Mouse (Mus musculus): Measurements from ENCODE around the gene Fuk. TPM values are rescaled to one million over a fixed set of nuclear protein-coding genes. Genes with fewer than 3 reads are reported as not detected.

Gene Fuk
- polyA plus RNA-seq, 1 experiment from 2014 or later, result 17.8 TPM

- DNase-seq (ENCODE audit: low spot score), result no peak
- peaks cover 59% of the 10 kb centered on the region for H3K36me3 ChIP-seq
- no peaks in the 10 kb centered on the region for H3K27me3 ChIP-seq (ENCODE audit: low read depth, poor library complexity, severe bottlenecking)
- peak overlapping the region; percentile 97 for H3K27ac ChIP-seq
- 2% methylated on average over 13 of the region's 13 CpGs for WGBS
- peak overlapping the region; percentile 76 for H3K4me3 ChIP-seq
- no peaks in the 10 kb centered on the region for H3K9me3 ChIP-seq (replicated peaks)
- peaks cover 22% of the 10 kb centered on the region for H3K4me1 ChIP-seq
Observed at GRCm38 (mm10) chr8:110847171-110847549, 55.1 kb downstream of the Fuk start.

GRCm38 (mm10) chr8:110846405-110847170, 55.7 kb downstream of the Fuk start, which contains the start of the genes Cog4 and Sf3b3:
Cog4 (plus strand) TSS chr8:110846600.
Sf3b3 (minus strand) TSS chr8:110846787.
- peak within 1 kb of the TSS; percentile 76 for H3K4me3 ChIP-seq
- peak; percentile 89 for DNase-seq (ENCODE audit: low spot score)
- peaks cover 22% of the 10 kb centered on the region for H3K4me1 ChIP-seq
- H3K27me3 ChIP-seq (ENCODE audit: low read depth, poor library complexity, severe bottlenecking), result no peaks in the 10 kb centered on the region
- H3K9me3 ChIP-seq (replicated peaks), result no peaks in the 10 kb centered on the region
- under 1% methylated on average over 53 of the region's 53 CpGs for WGBS
- peaks cover 59% of the 10 kb centered on the region for H3K36me3 ChIP-seq
- H3K27ac ChIP-seq, result peak within 1 kb of the TSS; percentile 97

GRCm38 (mm10) chr8:110845821-110846404, 56.4 kb downstream of the Fuk start:
- Histone ChIP-seq H3K4me1 (peaks cover 22% of the 10 kb centered on the region), H3K4me3 (peak overlapping the region; percentile 76), H3K9me3 (replicated peaks) (no peaks in the 10 kb centered on the region), H3K27ac (peak overlapping the region; percentile 97), H3K36me3 (peaks cover 59% of the 10 kb centered on the region), H3K27me3 (ENCODE audit: low read depth, poor library complexity, severe bottlenecking) (no peaks in the 10 kb centered on the region)
- DNase-seq (ENCODE audit: low spot score), result no peak
- 11% methylated on average over 17 of the region's 17 CpGs for WGBS

- Histone ChIP-seq H3K4me3 (peak overlapping the region; percentile 76), H3K36me3 (peaks cover 59% of the 10 kb centered on the region), H3K27me3 (ENCODE audit: low read depth, poor library complexity, severe bottlenecking) (no peaks in the 10 kb centered on the region), H3K27ac (no peak overlapping the region), H3K9me3 (replicated peaks) (no peaks in the 10 kb centered on the region), H3K4me1 (peaks cover 22% of the 10 kb centered on the region)
- no peak for DNase-seq (ENCODE audit: low spot score)
- 88% methylated on average over 3 of the region's 3 CpGs for whole genome bisulfite sequencing
Observed at GRCm38 (mm10) chr8:110844941-110845340, 57.3 kb downstream of the Fuk start.

GRCm38 (mm10) chr8:110843207-110843606, 59.1 kb downstream of the Fuk start:
- H3K36me3 ChIP-seq, result peaks cover 69% of the 10 kb centered on the region
- WGBS, result 92% methylated on average over 5 of the region's 5 CpGs

GRCm38 (mm10) chr8:110842012-110842574, 60.2 kb downstream of the Fuk start:
- Histone ChIP-seq H3K4me1 (peaks cover 10% of the 10 kb centered on the region), H3K36me3 (peaks cover 80% of the 10 kb centered on the region), H3K27ac (no peak overlapping the region), H3K27me3 (ENCODE audit: low read depth, poor library complexity, severe bottlenecking) (no peaks in the 10 kb centered on the region), H3K9me3 (replicated peaks) (no peaks in the 10 kb centered on the region), H3K4me3 (no peak overlapping the region)
- 97% methylated on average over 3 of the region's 3 CpGs for WGBS
- no peak for DNase-seq (ENCODE audit: low spot score)

More at GRCm38 (mm10) chr8:110843207-110843606, 59.1 kb downstream of the Fuk start:
- H3K9me3 ChIP-seq (replicated peaks), result no peaks in the 10 kb centered on the region
- DNase-seq (ENCODE audit: low spot score), result no peak
- H3K27ac ChIP-seq, result no peak overlapping the region
- no peaks in the 10 kb centered on the region for H3K27me3 ChIP-seq (ENCODE audit: low read depth, poor library complexity, severe bottlenecking)
- H3K4me3 ChIP-seq, result no peak overlapping the region
- H3K4me1 ChIP-seq, result peaks cover 19% of the 10 kb centered on the region

Other genes starting within 250 kb of the Fuk start
- 7.8 and 8.8 TPM in 2 replicates for gene Mtss1l, start 181.0 kb downstream of the Fuk start, polyA plus RNA-seq (2016; fragmentation: Nextera tagmentation; extraction: Ambion mirVana)
- gene Il34, start 96.6 kb downstream of the Fuk start, polyA plus RNA-seq (2016; fragmentation: Nextera tagmentation; extraction: Ambion mirVana), result 0.15 TPM in 1 of 2 replicates, not detected in the other
- gene Cog4, start 55.9 kb downstream of the Fuk start, polyA plus RNA-seq (2016; fragmentation: Nextera tagmentation; extraction: Ambion mirVana), result 75.8 and 87.0 TPM in 2 replicates
- 232 and 238 TPM in 2 replicates for gene Sf3b3, start 55.7 kb downstream of the Fuk start, polyA plus RNA-seq (2016; fragmentation: Nextera tagmentation; extraction: Ambion mirVana)
- 42.2 and 42.7 TPM in 2 replicates for gene St3gal2, start 17.4 kb upstream of the Fuk start, polyA plus RNA-seq (2016; fragmentation: Nextera tagmentation; extraction: Ambion mirVana)
- 24.0 and 24.6 TPM in 2 replicates for gene Ddx19a, start 95.3 kb upstream of the Fuk start, polyA plus RNA-seq (2016; fragmentation: Nextera tagmentation; extraction: Ambion mirVana)
- 6.5 and 9.0 TPM in 2 replicates for gene Ddx19b, start 129.3 kb upstream of the Fuk start, polyA plus RNA-seq (2016; fragmentation: Nextera tagmentation; extraction: Ambion mirVana)
- gene Aars, start 130.7 kb upstream of the Fuk start, polyA plus RNA-seq (2016; fragmentation: Nextera tagmentation; extraction: Ambion mirVana), result 79.0 and 81.8 TPM in 2 replicates
- gene Exosc6, start 153.9 kb upstream of the Fuk start, polyA plus RNA-seq (2016; fragmentation: Nextera tagmentation; extraction: Ambion mirVana), result 21.5 and 36.6 TPM in 2 replicates
- gene Clec18a, start 189.9 kb upstream of the Fuk start, polyA plus RNA-seq (2016; fragmentation: Nextera tagmentation; extraction: Ambion mirVana), result not detected in 2 replicates
- 10.2 and 13.3 TPM in 2 replicates for gene Pdpr, start 192.1 kb upstream of the Fuk start, polyA plus RNA-seq (2016; fragmentation: Nextera tagmentation; extraction: Ambion mirVana)

All from limb, embryonic 10.5 days (tissue).